Comparison of ENCODE assay signal across 10 mouse cellular contexts in the genomic region with DNA sequence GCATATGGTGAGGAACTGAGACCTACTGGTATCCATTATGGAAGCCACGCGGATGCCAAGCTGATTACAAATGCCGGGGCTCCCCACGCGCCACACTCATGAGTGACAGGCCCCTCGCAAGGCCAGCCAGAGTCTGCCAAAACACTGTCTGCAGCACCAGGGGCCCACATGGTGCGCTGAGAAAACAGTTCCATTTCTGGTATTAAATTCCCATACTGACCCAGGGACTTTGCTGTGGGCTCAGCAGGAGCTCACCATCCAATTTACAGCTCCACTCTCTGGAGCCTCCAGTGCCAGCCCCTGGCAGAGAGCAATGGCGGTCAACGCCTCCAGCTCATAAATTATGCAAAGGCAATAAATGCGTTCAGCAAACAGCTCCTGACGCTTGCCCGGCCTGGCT.
DNase-seq lines count a peak whose midpoint lies in the region; ATAC-seq lines count a peak whose summit lies in the region.
"Had no signal": no experiment of that assay in that cellular context is flagged by ENCODE, and none has a peak within 500 bp of the region (broad histone marks: within the 10 kb centered on the region; RNA-seq: fewer than 3 reads in every experiment).

No protein-coding gene starts in this region.

- H3K4me2 ChIP-seq in hindbrain, embryonic 12.5 days (replicated peaks): peak overlapping the region; percentile 27
- H3K4me2 ChIP-seq: heart, embryonic 13.5 days had no signal

- ATAC-seq in hindbrain, embryonic 12.5 days (ENCODE audit: low FRiP score): peak; percentile 86

- intact Hi-C loops in heart, postnatal 25 days (cut with DNase I): no loop called here

- no peaks in the 10 kb centered on the region for H3K27me3 ChIP-seq in hindbrain, embryonic 12.5 days
- no peaks in the 10 kb centered on the region; the same call in 1 of the 2 replicates for H3K27me3 ChIP-seq in midbrain, embryonic 10.5 days (ENCODE audit: low read depth, poor library complexity, severe bottlenecking)
- H3K27me3 ChIP-seq: heart, embryonic 13.5 days had no signal

- no peaks in the 10 kb centered on the region for H3K9me3 ChIP-seq in hindbrain, embryonic 12.5 days (replicated peaks)
- H3K9me3 ChIP-seq in midbrain, embryonic 10.5 days (replicated peaks): peaks cover 5% of the 10 kb centered on the region; the same call in 1 of the 2 replicates
- H3K9me3 ChIP-seq: heart, embryonic 13.5 days had no signal

- WGBS in hindbrain, embryonic 12.5 days: 18% methylated on average over 12 of the region's 12 CpGs
- WGBS in midbrain, embryonic 10.5 days: 54% methylated on average over 12 of the region's 12 CpGs

- no peaks in the 10 kb centered on the region for H3K36me3 ChIP-seq in hindbrain, embryonic 12.5 days
- H3K36me3 ChIP-seq in midbrain, embryonic 10.5 days: no peaks in the 10 kb centered on the region
- H3K36me3 ChIP-seq: heart, embryonic 13.5 days had no signal

- peak overlapping the region; percentile 84 for H3K27ac ChIP-seq in hindbrain, embryonic 12.5 days
- H3K27ac ChIP-seq in midbrain, embryonic 10.5 days (replicated peaks): 0 out of 2 replicates have a peak overlapping the region, but pooled peaks have one; percentile 24
- H3K27ac ChIP-seq: heart, embryonic 13.5 days; macrophage had no signal

- no peak overlapping the region for H3K4me3 ChIP-seq in hindbrain, embryonic 12.5 days
- H3K4me3 ChIP-seq in midbrain, embryonic 10.5 days: no peak overlapping the region
- H3K4me3 ChIP-seq: heart, embryonic 13.5 days had no signal

- no peak overlapping the region for H3K9ac ChIP-seq in hindbrain, embryonic 12.5 days
- H3K9ac ChIP-seq: heart, embryonic 13.5 days had no signal

- peak; percentile 91 for DNase-seq in cerebellum, adult 11 months
- peak; percentile 85 to 94 for DNase-seq in cerebellum, postnatal 10 days
- DNase-seq in midbrain, embryonic 10.5 days (ENCODE audit: low spot score): peak; percentile 28
- DNase-seq in spleen, postnatal 36 days (ENCODE audit: low spot score in 2 of 2): no peak
- DNase-seq in heart, postnatal 25 days (ENCODE audit: low spot score): no peak
- DNase-seq in adrenal gland, postnatal 14 days: no peak
- DNase-seq: thymus, postnatal 36 days had no signal

- peaks cover 44% of the 10 kb centered on the region for H3K4me1 ChIP-seq in hindbrain, embryonic 12.5 days
- H3K4me1 ChIP-seq in midbrain, embryonic 10.5 days: peaks cover 24% of the 10 kb centered on the region

Comparison
In these comparisons a context has a peak if more than half of its experiments do, and no peak if none do; other contexts are left out.
1. DNase-seq: peak in cerebellum, adult 11 months (single experiment), cerebellum, postnatal 10 days (2 of 2) and midbrain, embryonic 10.5 days (single experiment); none in spleen, postnatal 36 days (0 of 2), heart, postnatal 25 days (single experiment) and adrenal gland, postnatal 14 days (single experiment).